Mouse (Mus musculus) CH12.LX (cell line): Measurements from ENCODE around the gene Kalrn. TPM values are rescaled to one million over a fixed set of nuclear protein-coding genes. Genes with fewer than 3 reads are reported as not detected.

Experiments
- DNase-seq: peaks from one replicate; pipeline ENCODE4 v3.0.0-alpha.2; 2013; ENCODE audit errors: extremely low read depth
- H3K27ac ChIP-seq: 2 replicates; pipeline ENCODE4 v1.5.1; 2012; ENCODE audit warnings: low read depth, mild to moderate bottlenecking, control low read depth, moderate library complexity; ENCODE audit not compliant: insufficient read depth
- H3K27me3 ChIP-seq: replicated peaks from 2 replicates; pipeline ENCODE3; 2012; ENCODE audit warnings: inconsistent platforms
- H3K36me3 ChIP-seq, 2 experiments: replicated peaks in 1 of 2; 2 replicates each; pipeline versions ENCODE3 to v1.6.1; 2012; ENCODE audit warnings: inconsistent platforms in 1 of 2, low read length in 1 of 2, mild to moderate bottlenecking in 1 of 2, mixed read lengths in 1 of 2, moderate library complexity in 1 of 2; ENCODE audit not compliant: control insufficient read depth in 1 of 2, insufficient read depth in 1 of 2
- H3K4me1 ChIP-seq, 2 experiments: 2 replicates each; pipeline ENCODE4 v1.6.1; 2012; ENCODE audit warnings: inconsistent platforms in 1 of 2, moderate library complexity in 1 of 2; ENCODE audit not compliant: insufficient read depth in 2 of 2, control insufficient read depth in 1 of 2
- H3K4me2 ChIP-seq: 2 replicates; pipeline ENCODE4 v1.6.1; 2012; ENCODE audit warnings: low read depth, mild to moderate bottlenecking, control low read depth; ENCODE audit not compliant: poor library complexity, insufficient read depth, severe bottlenecking
- H3K4me3 ChIP-seq, 3 experiments: fragments of 150-350 bp in 1 of 3; sonication (generic) in 1 of 3; replicated peaks in 1 of 3; 2 replicates each; pipeline versions ENCODE3 to v1.5.1; 2011 to 2012; ENCODE audit warnings: low read depth in 2 of 3, low read length in 2 of 3, mild to moderate bottlenecking in 2 of 3, moderate library complexity in 2 of 3, control low read depth in 1 of 3, improper control_type of control experiment in 1 of 3, inconsistent platforms in 1 of 3, mixed read lengths in 1 of 3; ENCODE audit not compliant: poor library complexity in 1 of 3
- H3K79me2 ChIP-seq: replicated peaks from 2 replicates; pipeline ENCODE4 v1.6.1; 2012; ENCODE audit warnings: mild to moderate bottlenecking, moderate library complexity; ENCODE audit not compliant: control insufficient read depth, poor library complexity, insufficient read depth, severe bottlenecking; ENCODE audit errors: extremely low read depth
- H3K9ac ChIP-seq: 2 replicates; pipeline ENCODE4 v1.6.1; 2012; ENCODE audit warnings: low read depth, mild to moderate bottlenecking, control low read depth, moderate library complexity; ENCODE audit not compliant: insufficient read depth
- H3K9me3 ChIP-seq: replicated peaks from 2 replicates; pipeline ENCODE3; 2012; ENCODE audit warnings: low read length, inconsistent platforms, mixed read lengths
- CHD2 ChIP-seq: IDR thresholded peaks from 2 replicates; pipeline ENCODE4 v1.6.1; 2011; ENCODE audit warnings: low read length, improper control_type of control experiment
- CTCF ChIP-seq, 2 experiments: IDR thresholded peaks in 1 of 2; conservative IDR thresholded peaks in 1 of 2; 2 replicates each; pipeline ENCODE4 v1.5.1; 2011 to 2012; ENCODE audit warnings: low read depth in 2 of 2, low read length in 2 of 2, improper control_type of control experiment in 1 of 2, inconsistent platforms in 1 of 2, mild to moderate bottlenecking in 1 of 2, moderate library complexity in 1 of 2
- ELF1 ChIP-seq: IDR thresholded peaks from 2 replicates; pipeline ENCODE4 v1.6.1; 2014; ENCODE audit warnings: low read depth, mild to moderate bottlenecking, inconsistent platforms, low read length, improper control_type of control experiment
- EP300 ChIP-seq: IDR thresholded peaks from 2 replicates; pipeline ENCODE4 v1.6.1; 2011; ENCODE audit warnings: low read length, improper control_type of control experiment
- ETS1 ChIP-seq: conservative IDR thresholded peaks from 2 replicates; pipeline ENCODE4 v1.6.1; 2012; ENCODE audit warnings: low read depth, mild to moderate bottlenecking, inconsistent platforms, low read length, improper control_type of control experiment, moderate library complexity
- GABPA ChIP-seq: IDR thresholded peaks from 2 replicates; pipeline ENCODE4 v1.6.1; 2012; ENCODE audit warnings: low read depth, low read length, improper control_type of control experiment, inconsistent platforms; ENCODE audit not compliant: insufficient replicate concordance
- HCFC1 ChIP-seq: IDR thresholded peaks from 2 replicates; pipeline ENCODE4 v1.6.1; 2012; ENCODE audit warnings: low read depth, mild to moderate bottlenecking, inconsistent platforms, low read length, improper control_type of control experiment
- IRF4 ChIP-seq: IDR thresholded peaks from 2 replicates; pipeline ENCODE4 v1.6.1; 2014; ENCODE audit warnings: low read depth, mild to moderate bottlenecking, inconsistent platforms, low read length, improper control_type of control experiment
- JUN ChIP-seq: IDR thresholded peaks from 2 replicates; pipeline ENCODE4 v1.6.1; 2011; ENCODE audit warnings: low read depth, mild to moderate bottlenecking, low read length, improper control_type of control experiment, moderate library complexity; ENCODE audit not compliant: insufficient read depth
- JUND ChIP-seq: conservative IDR thresholded peaks from 2 replicates; pipeline ENCODE4 v1.6.1; 2011; ENCODE audit warnings: low read depth, low read length, improper control_type of control experiment
- MAFK ChIP-seq: IDR thresholded peaks from 2 replicates; pipeline ENCODE4 v1.6.1; 2011; ENCODE audit warnings: low read length, improper control_type of control experiment; ENCODE audit not compliant: insufficient replicate concordance
- MAX ChIP-seq: IDR thresholded peaks from 2 replicates; pipeline ENCODE4 v1.6.1; 2011; ENCODE audit warnings: low read length, improper control_type of control experiment
- MAZ ChIP-seq: IDR thresholded peaks from 2 replicates; pipeline ENCODE4 v1.6.1; 2012; ENCODE audit warnings: low read depth, mild to moderate bottlenecking, inconsistent platforms, low read length, improper control_type of control experiment, moderate library complexity
- MEF2A ChIP-seq: IDR thresholded peaks from 2 replicates; pipeline ENCODE4 v1.6.1; 2014; ENCODE audit warnings: low read depth, mild to moderate bottlenecking, inconsistent platforms, low read length, improper control_type of control experiment, borderline replicate concordance
- MXI1 ChIP-seq: IDR thresholded peaks from 2 replicates; pipeline ENCODE4 v1.6.1; 2011; ENCODE audit warnings: mild to moderate bottlenecking, low read depth, low read length, improper control_type of control experiment
- MYC ChIP-seq: IDR thresholded peaks from 2 replicates; pipeline ENCODE4 v1.6.1; 2011; ENCODE audit warnings: low read depth, mild to moderate bottlenecking, improper control_type of control experiment, low read length
- NELFE ChIP-seq: IDR thresholded peaks from 2 replicates; pipeline ENCODE4 v1.6.1; 2011; ENCODE audit warnings: low read depth, low read length, improper control_type of control experiment
- NRF1 ChIP-seq: IDR thresholded peaks from 2 replicates; pipeline ENCODE4 v1.6.1; 2014; ENCODE audit warnings: low read depth, mild to moderate bottlenecking, inconsistent platforms, low read length, improper control_type of control experiment, moderate library complexity
- PAX5 ChIP-seq: IDR thresholded peaks from 2 replicates; pipeline ENCODE4 v1.6.1; 2012; ENCODE audit warnings: low read length, inconsistent platforms, mixed read lengths
- POLR2AphosphoS2 ChIP-seq: IDR thresholded peaks from 2 replicates; pipeline ENCODE4 v1.6.1; 2011; ENCODE audit warnings: low read depth, low read length, improper control_type of control experiment
- RAD21 ChIP-seq: IDR thresholded peaks from 2 replicates; pipeline ENCODE4 v1.6.1; 2011; ENCODE audit warnings: low read depth, mild to moderate bottlenecking, low read length, improper control_type of control experiment, moderate library complexity
- SIN3A ChIP-seq: IDR thresholded peaks from 2 replicates; pipeline ENCODE4 v1.6.1; 2012; ENCODE audit warnings: low read length, improper control_type of control experiment, inconsistent platforms
- TBP ChIP-seq: conservative IDR thresholded peaks from 2 replicates; pipeline ENCODE4 v1.6.1; 2011; ENCODE audit warnings: low read depth, low read length, improper control_type of control experiment
- TCF12 ChIP-seq: IDR thresholded peaks from 2 replicates; pipeline ENCODE4 v1.6.1; 2014; ENCODE audit warnings: low read depth, mild to moderate bottlenecking, inconsistent platforms, low read length, improper control_type of control experiment
- USF1 ChIP-seq: IDR thresholded peaks from 2 replicates; pipeline ENCODE4 v1.6.1; 2014; ENCODE audit warnings: low read depth, mild to moderate bottlenecking, inconsistent platforms, low read length, improper control_type of control experiment
- USF2 ChIP-seq: conservative IDR thresholded peaks from 2 replicates; pipeline ENCODE4 v1.6.1; 2011; ENCODE audit warnings: low read depth, low read length, improper control_type of control experiment
- ZC3H11A ChIP-seq: IDR thresholded peaks from 2 replicates; pipeline ENCODE4 v1.6.1; 2012; ENCODE audit warnings: low read depth, mild to moderate bottlenecking, inconsistent platforms, low read length, improper control_type of control experiment
- ZKSCAN1 ChIP-seq: IDR thresholded peaks from 2 replicates; pipeline ENCODE4 v1.6.1; 2012; ENCODE audit warnings: low read depth, inconsistent platforms, low read length, improper control_type of control experiment, borderline replicate concordance
- dilution Hi-C: fragments of 300-500 bp; cut with MboI; formaldehyde crosslinking; loops from 2 replicates; pipeline ENCODE4 v1.14.3; 2020; ENCODE audit warnings: low sequenced_read_pairs; ENCODE audit not compliant: extremely low pct_unique_long_range_greater_than_20kb, extremely low pct_ligation_motif_present
- in situ Hi-C: fragments of 300-500 bp; cut with MboI; formaldehyde crosslinking; loops from 3 replicates; pipeline ENCODE4 v1.14.3; 2019; ENCODE audit warnings: low sequenced_read_pairs, low pct_ligation_motif_present, low pct_unique_long_range_greater_than_20kb, mixed read lengths
- polyA plus RNA-seq: library from polyadenylated mRNA; unstranded; fragments of >175 nt; gene quantifications from 2 replicates; pipeline ENCODE4 v1.2.1, GENCODE M21; 2012; ENCODE audit warnings: low read depth; ENCODE audit not compliant: insufficient read length
- total RNA-seq, 2 experiments: library from RNA; depleted of rRNA; stranded (reverse); fragments of 300-350 nt in 1 of 2; fragments of >200 nt in 1 of 2; gene quantifications; 2 replicates each; pipeline ENCODE4 v1.2.3; 2012 to 2014

The Kalrn gene
- total and polyA plus RNA-seq, 3 experiments, result 0.08 to 0.09 TPM; not detected in 1

- TF ChIP-seq MAFK (no peak), MYC (no peak), PAX5 (no peak), USF2 (no peak), EP300 (no peak), JUND (no peak), TCF12 (no peak), USF1 (no peak), ZC3H11A (no peak), ZKSCAN1 (no peak), TBP (no peak), GABPA (no peak), NELFE (no peak), SIN3A (no peak), MXI1 (no peak), HCFC1 (no peak), POLR2AphosphoS2 (no peak), JUN (no peak)
- Histone ChIP-seq H3K9me3 (no peaks in the 10 kb centered on the region), H3K4me2 (no peak overlapping the region), H3K27me3 (peaks cover 2% of the 10 kb centered on the region), H3K9ac (no peak overlapping the region), H3K36me3 (peaks cover 0 to 3% of the 10 kb centered on the region in 2 experiments), H3K27ac (no peak overlapping the region), H3K4me1 (peaks cover 4 to 26% of the 10 kb centered on the region in 2 experiments), H3K4me3 (no peak overlapping the region), H3K79me2 (no peaks in the 10 kb centered on the region)
- dilution Hi-C loops (no loop called here), in situ Hi-C loops (no loop called here)
- DNase-seq, result no peak
Observed at GRCm38 (mm10) chr16:33946021-33946420, 627.3 kb downstream of the Kalrn start.

GRCm38 (mm10) chr16:33944772-33945171 is 628.6 kb downstream of the Kalrn start:
- Histone ChIP-seq H3K27ac (no peak overlapping the region), H3K4me2 (no peak overlapping the region), H3K9ac (no peak overlapping the region), H3K36me3 (no peaks in the 10 kb centered on the region)
- TF ChIP-seq USF1 (no peak), JUN (no peak), ETS1 (no peak), ELF1 (no peak), CTCF (conservative IDR thresholded peaks at IDR 0.05 in 1 of 2, IDR thresholded peaks at IDR 0.05 in 1 of 2; ENCODE audit: low read depth in 2 of 2, low read length in 2 of 2) (no peak), TCF12 (no peak), GABPA (no peak), SIN3A (no peak), IRF4 (no peak), NRF1 (no peak), MAZ (no peak), MEF2A (no peak), MAX (no peak), MXI1 (no peak), RAD21 (no peak), EP300 (no peak), CHD2 (no peak)
- TF ChIP-seq, all 38 proteins: peak for 0
- in situ Hi-C loops (no loop called here), dilution Hi-C loops (no loop called here)
- peaks cover 2% of the 10 kb centered on the region for H3K27me3 ChIP-seq
- DNase-seq, result no peak
- peaks cover 4 to 26% of the 10 kb centered on the region in 2 experiments for H3K4me1 ChIP-seq
- no peaks in the 10 kb centered on the region for H3K9me3 ChIP-seq
- H3K79me2 ChIP-seq, result no peaks in the 10 kb centered on the region
- no peak overlapping the region for H3K4me3 ChIP-seq
